Mouse (Mus musculus) midbrain, postnatal 0 days (tissue): ENCODE data around the gene Itgb2l. TPM values are rescaled to one million over a fixed set of nuclear protein-coding genes. Genes with fewer than 3 reads are reported as not detected.

Experiments
- ATAC-seq: fragments of 200-750 bp; cut with Nextera tagmentation; 2 replicates; pipeline ENCODE4 v1.8.0; 2017; ENCODE audit warnings: moderate number of reproducible peaks, mild to moderate bottlenecking, moderate TSS enrichment, moderate library complexity; ENCODE audit not compliant: low FRiP score
- DNase-seq: peaks from one replicate; pipeline ENCODE4 v3.0.0-alpha.2; 2015; ENCODE audit warnings: low spot score
- H3K27ac ChIP-seq: fragments of 300-500 bp; sonication (generic); 2 replicates; pipeline ENCODE4 v1.5.1; 2014; ENCODE audit warnings: low read depth, mild to moderate bottlenecking, low read length, mixed read lengths
- H3K27me3 ChIP-seq: fragments of 300-500 bp; sonication (generic); 2 replicates; pipeline ENCODE4 v1.6.1; 2014; ENCODE audit warnings: low read length, control low read depth, mixed read lengths; ENCODE audit not compliant: insufficient read depth
- H3K36me3 ChIP-seq: fragments of 300-500 bp; sonication (generic); 2 replicates; pipeline ENCODE4 v1.6.1; 2014; ENCODE audit warnings: low read length, control low read depth, mixed read lengths; ENCODE audit not compliant: insufficient read depth
- H3K4me1 ChIP-seq: fragments of 300-500 bp; sonication (generic); 2 replicates; pipeline ENCODE4 v1.6.1; 2014; ENCODE audit warnings: mild to moderate bottlenecking, control low read depth, antibody characterized with exemption, low read length, mixed read lengths; ENCODE audit not compliant: insufficient read depth
- H3K4me2 ChIP-seq: fragments of 300-500 bp; sonication (generic); 2 replicates; pipeline ENCODE4 v1.6.1; 2014; ENCODE audit warnings: low read depth, mild to moderate bottlenecking, low read length, mixed read lengths; ENCODE audit not compliant: poor library complexity, severe bottlenecking
- H3K4me3 ChIP-seq: fragments of 300-500 bp; sonication (generic); 2 replicates; pipeline ENCODE4 v1.5.1; 2014; ENCODE audit warnings: low read depth, mild to moderate bottlenecking, low read length, moderate library complexity
- H3K9ac ChIP-seq: fragments of 300-500 bp; sonication (generic); replicated peaks from 2 replicates; pipeline ENCODE4 v1.6.1; 2014; ENCODE audit warnings: mild to moderate bottlenecking, low read length, moderate library complexity, mixed read lengths; ENCODE audit not compliant: poor library complexity, severe bottlenecking
- H3K9me3 ChIP-seq: fragments of 300-500 bp; sonication (generic); 2 replicates; pipeline ENCODE4 v1.6.1; 2016; ENCODE audit warnings: low read length, control low read depth
- CTCF ChIP-seq: IDR thresholded peaks from 2 replicates; pipeline ENCODE4 v1.5.1; 2016; ENCODE audit warnings: antibody characterized with exemption, mild to moderate bottlenecking
- WGBS: fragments of 180-500 bp; shearing (Covaris S2); extraction: QIAGEN DNeasy Blood & Tissue Kit; methylation state at CpG from one replicate; pipeline ENCODE4 v1.1.7; 2014; 5-methylcytosine and 5-hydroxymethylcytosine counted together
- polyA plus RNA-seq: library from polyadenylated mRNA; unstranded; fragments of >200 nt; fragmentation: Nextera tagmentation; extraction: Ambion mirVana; gene quantifications from 2 replicates; pipeline ENCODE4 v1.2.1, GENCODE M21; 2015
- total RNA-seq: library from RNA; depleted of rRNA; stranded (reverse); fragments of >200 nt; gene quantifications from 2 replicates; pipeline ENCODE4 v1.2.3, GENCODE M21; 2014

The Itgb2l gene
- total and polyA plus RNA-seq, 2 experiments from 2014 or later: not detected

DNA sequence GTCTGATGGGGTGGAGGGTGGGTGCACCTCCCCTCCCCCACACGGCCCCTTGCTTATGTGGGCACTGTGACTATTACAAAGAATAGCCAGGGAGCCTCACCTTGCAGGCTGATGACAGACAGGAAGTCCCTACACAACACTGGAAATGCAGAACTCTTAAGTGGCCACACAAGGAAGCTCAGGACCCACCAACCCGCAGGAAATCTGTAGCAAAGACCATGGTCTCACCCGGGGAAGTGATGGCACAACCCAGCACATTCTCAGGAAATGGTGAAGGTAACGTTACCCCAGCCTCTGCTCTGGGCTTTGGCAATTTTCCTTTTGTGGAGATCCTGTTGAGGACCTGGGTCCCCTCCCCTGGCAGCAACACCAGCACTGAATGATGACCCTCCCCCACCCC is 3.7 kb downstream of the Itgb2l start:
- no peak overlapping the region for H3K9ac ChIP-seq
- no peaks in the 10 kb centered on the region for H3K27me3 ChIP-seq
- H3K4me2 ChIP-seq: no peak overlapping the region
- WGBS: 87% methylated on average over 4 of the region's 4 CpGs
- no peaks in the 10 kb centered on the region for H3K4me1 ChIP-seq
- H3K36me3 ChIP-seq: no peaks in the 10 kb centered on the region
- no peak for DNase-seq
- H3K4me3 ChIP-seq: no peak overlapping the region
- ATAC-seq: no peak
- no peak for TF ChIP-seq CTCF
- no peak overlapping the region for H3K27ac ChIP-seq
- no peaks in the 10 kb centered on the region for H3K9me3 ChIP-seq

DNA sequence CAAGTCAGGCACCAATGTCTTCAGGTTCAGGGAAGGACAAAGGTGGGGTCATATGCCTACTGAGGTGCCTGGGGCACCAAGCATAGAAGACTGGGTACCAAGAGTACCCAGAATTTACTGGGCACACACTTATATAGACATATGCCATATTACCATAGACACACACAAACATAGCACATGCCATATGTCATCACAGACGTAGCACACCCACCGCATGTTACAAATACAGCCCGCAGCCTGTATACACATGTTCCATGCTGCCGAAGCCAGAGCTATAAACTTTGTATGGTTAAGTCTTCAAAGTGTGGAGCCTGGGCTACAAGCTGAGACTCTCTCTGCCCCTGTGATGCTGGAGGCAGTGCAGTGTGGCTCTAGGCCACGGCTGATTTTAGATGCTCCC is 4.5 kb downstream of the Itgb2l start:
- DNase-seq: no peak
- no peak for ATAC-seq
- Histone ChIP-seq H3K9ac (no peak overlapping the region), H3K27me3 (no peaks in the 10 kb centered on the region), H3K4me3 (no peak overlapping the region), H3K36me3 (no peaks in the 10 kb centered on the region), H3K27ac (no peak overlapping the region), H3K4me1 (no peaks in the 10 kb centered on the region), H3K9me3 (no peaks in the 10 kb centered on the region), H3K4me2 (no peak overlapping the region)
- WGBS: 96% methylated on average over 5 of the region's 5 CpGs
- no peak for TF ChIP-seq CTCF

DNA sequence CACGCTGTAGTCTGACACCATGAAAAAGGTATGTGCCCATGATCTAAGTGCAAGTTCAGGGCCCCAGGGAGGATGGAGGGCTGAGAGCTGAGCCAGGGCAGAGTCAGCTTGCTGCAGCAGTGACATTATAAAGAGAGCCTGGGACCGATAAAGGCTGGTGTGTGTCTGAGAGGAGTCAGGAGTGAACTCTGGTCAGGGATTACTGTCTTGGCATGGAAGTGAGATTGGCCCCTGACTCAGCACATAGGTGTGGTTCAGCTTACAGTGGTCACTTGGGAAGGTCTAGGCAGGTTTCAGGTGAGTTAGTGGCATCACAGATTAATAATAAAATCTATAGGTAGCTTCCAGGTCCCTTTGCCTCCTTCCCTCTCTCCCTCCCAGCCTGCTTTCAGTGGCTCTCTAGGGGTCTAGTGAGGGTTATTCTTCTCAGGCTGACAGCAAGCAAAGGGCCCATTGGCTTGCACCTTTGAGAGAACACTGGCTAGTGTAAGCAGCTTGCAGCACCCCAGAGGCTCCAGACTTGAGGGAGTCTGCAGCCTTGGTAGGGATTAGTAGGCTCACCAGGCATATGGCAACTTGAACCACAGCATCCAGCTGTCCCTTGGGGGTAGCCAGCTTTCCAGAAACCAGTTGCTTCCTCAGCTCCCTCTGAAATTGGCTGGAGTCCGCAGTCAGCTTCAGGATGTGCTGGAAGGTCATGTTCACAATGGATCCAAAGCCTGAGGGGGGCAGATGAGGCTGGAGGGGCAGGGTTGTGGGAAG is 9.2 kb downstream of the Itgb2l start:
- DNase-seq (no peak), ATAC-seq (no peak)
- Histone ChIP-seq H3K27me3 (no peaks in the 10 kb centered on the region), H3K36me3 (no peaks in the 10 kb centered on the region), H3K4me1 (no peaks in the 10 kb centered on the region), H3K4me2 (no peak overlapping the region), H3K4me3 (no peak overlapping the region), H3K9me3 (no peaks in the 10 kb centered on the region), H3K27ac (no peak overlapping the region), H3K9ac (no peak overlapping the region)
- TF ChIP-seq CTCF: no peak
- whole genome bisulfite sequencing: 77% methylated on average over 3 of the region's 3 CpGs

DNA sequence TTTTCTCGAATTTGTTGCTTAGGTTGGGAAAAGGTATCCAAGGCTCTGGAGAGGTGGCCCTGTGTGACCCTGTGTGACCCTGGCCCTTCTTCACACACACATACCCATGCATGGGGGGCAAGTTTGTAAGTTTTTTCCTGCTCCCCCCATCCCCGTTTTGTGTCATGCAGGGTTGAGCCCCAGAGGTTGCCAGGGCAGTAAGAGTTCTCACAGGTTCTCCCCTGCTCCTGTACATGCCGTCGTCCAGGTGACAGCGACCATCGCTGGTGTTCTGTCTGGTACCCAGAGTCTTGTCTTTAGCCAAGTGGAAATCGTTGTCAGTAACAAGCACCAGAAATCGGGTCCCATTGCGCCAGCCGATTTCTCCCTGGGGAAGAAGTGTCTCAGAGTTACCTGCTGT is 10.2 kb downstream of the Itgb2l start:
- Histone ChIP-seq H3K27me3 (no peaks in the 10 kb centered on the region), H3K4me3 (no peak overlapping the region), H3K9me3 (no peaks in the 10 kb centered on the region), H3K36me3 (no peaks in the 10 kb centered on the region), H3K27ac (no peak overlapping the region), H3K4me2 (no peak overlapping the region), H3K9ac (no peak overlapping the region), H3K4me1 (no peaks in the 10 kb centered on the region)
- 89% methylated on average over 10 of the region's 10 CpGs for WGBS
- TF ChIP-seq CTCF: no peak
- no peak for ATAC-seq
- no peak for DNase-seq

DNA sequence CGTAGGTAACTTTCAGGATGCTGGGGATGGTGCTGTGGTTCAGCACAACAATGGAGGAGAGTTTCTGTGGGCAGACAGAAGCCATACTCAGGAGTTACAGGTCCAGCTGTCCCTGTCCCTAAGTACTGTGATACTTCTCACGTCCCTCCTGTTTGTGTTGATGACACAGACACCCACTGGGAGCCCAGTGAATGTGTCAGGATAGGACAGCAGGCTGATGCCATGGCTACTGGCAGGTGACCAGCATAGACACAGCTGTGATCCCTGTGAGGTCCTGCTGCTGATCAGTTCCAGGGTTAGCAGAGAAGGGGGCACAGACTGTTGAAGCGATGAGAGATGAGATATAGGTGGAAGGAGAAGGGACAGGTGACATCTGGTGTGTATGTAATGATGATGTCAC is 14.4 kb downstream of the Itgb2l start:
- TF ChIP-seq CTCF: no peak
- no peaks in the 10 kb centered on the region for H3K27me3 ChIP-seq
- DNase-seq: no peak
- no peak for ATAC-seq
- no peaks in the 10 kb centered on the region for H3K9me3 ChIP-seq
- H3K4me3 ChIP-seq: no peak overlapping the region
- H3K4me1 ChIP-seq: no peaks in the 10 kb centered on the region
- 62% methylated on average over 3 of the region's 3 CpGs for WGBS
- no peak overlapping the region for H3K9ac ChIP-seq
- no peak overlapping the region for H3K4me2 ChIP-seq
- no peak overlapping the region for H3K27ac ChIP-seq
- no peaks in the 10 kb centered on the region for H3K36me3 ChIP-seq

DNA sequence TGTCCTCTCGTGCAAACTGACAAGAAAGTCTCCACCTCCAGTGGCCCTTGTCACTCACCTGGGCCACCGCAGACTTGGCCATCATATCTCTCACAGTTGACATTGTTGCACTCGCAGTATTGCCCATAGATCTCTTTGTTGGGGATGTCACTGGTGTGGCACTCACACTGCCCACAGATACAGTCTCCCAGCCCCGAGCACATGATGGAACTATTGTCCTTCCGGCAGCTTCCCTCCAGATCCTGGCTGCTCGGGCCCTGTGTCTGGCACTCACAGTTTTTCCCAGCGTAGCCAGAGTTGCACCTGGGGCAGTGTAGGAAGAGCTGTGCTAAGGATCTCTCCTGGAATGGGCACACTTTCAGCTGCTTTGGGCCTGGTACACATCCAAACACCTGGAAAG is 16.7 kb downstream of the Itgb2l start:
- TF ChIP-seq CTCF: no peak
- Histone ChIP-seq H3K4me1 (no peaks in the 10 kb centered on the region), H3K4me3 (no peak overlapping the region), H3K9me3 (no peaks in the 10 kb centered on the region), H3K27ac (no peak overlapping the region), H3K27me3 (no peaks in the 10 kb centered on the region), H3K4me2 (no peak overlapping the region), H3K36me3 (no peaks in the 10 kb centered on the region), H3K9ac (no peak overlapping the region)
- ATAC-seq (no peak), DNase-seq (no peak)
- WGBS: 81% methylated on average over 7 of the region's 7 CpGs
